Mouse (Mus musculus) ES-Bruce4 (cell line): Measurements from ENCODE around the gene Cd96.

Source experiments
- EP300 ChIP-seq: IDR thresholded peaks from 2 replicates; pipeline ENCODE4 v1.6.1; 2011; ENCODE audit warnings: low read depth, low read length; ENCODE audit not compliant: insufficient read depth
- POLR2A ChIP-seq: IDR thresholded peaks from one replicate; pipeline ENCODE4 v1.8.1; 2011; ENCODE audit warnings: low read length; ENCODE audit not compliant: insufficient read depth

DNA sequence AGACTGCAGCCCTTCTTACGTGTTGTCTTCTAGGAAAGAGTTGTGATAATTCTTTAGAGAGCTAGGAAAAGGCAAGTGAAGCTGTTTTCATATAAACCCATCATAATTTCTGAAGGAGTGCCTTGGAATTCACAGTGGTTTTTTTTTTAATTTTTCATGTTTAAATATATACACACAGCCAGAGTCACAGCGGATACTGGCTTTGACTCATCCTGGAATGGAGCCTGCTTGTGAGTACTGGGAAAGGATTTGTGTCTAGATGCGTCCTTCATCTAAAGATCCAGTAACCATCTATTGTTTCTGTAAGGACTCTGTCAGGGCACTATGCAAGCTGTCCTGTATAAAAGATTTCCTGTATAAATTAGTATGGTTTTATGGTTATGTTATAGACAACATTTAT lies 52.1 kb downstream of the Cd96 start:
- TF ChIP-seq POLR2A (no peak), EP300 (no peak)
